Mouse (Mus musculus): Measurements from ENCODE around the gene Gm20388.

DNA sequence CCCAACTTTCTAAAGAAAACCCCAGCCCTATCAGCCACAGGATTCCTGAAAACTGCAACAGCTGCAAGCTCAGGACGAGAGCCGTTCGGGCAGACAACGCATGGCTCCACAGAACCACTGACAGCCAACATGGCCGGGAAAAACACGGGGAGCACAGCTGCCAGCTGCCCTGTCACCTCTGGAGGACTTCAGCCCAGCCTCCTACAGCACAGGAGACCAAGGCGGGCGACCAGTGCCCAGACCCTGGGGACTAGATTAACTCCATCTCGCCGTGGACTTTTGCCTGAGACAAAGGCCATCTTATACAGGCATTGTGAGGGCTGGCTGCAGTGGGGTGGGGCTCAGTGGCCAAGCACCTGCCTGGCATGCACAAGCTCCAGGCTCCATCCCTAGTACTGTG, 1739.3 kb downstream of the Gm20388 start:
- TF ChIP-seq ZNF384 (IDR thresholded peaks at IDR 0.05; ENCODE audit: low read depth, low read length): no peak
- TF ChIP-seq HCFC1 (IDR thresholded peaks at IDR 0.05; ENCODE audit: borderline replicate concordance, insufficient read depth, low read length): no peak
